Comparison of ENCODE assay signal across 7 mouse cellular contexts in the genomic region with DNA sequence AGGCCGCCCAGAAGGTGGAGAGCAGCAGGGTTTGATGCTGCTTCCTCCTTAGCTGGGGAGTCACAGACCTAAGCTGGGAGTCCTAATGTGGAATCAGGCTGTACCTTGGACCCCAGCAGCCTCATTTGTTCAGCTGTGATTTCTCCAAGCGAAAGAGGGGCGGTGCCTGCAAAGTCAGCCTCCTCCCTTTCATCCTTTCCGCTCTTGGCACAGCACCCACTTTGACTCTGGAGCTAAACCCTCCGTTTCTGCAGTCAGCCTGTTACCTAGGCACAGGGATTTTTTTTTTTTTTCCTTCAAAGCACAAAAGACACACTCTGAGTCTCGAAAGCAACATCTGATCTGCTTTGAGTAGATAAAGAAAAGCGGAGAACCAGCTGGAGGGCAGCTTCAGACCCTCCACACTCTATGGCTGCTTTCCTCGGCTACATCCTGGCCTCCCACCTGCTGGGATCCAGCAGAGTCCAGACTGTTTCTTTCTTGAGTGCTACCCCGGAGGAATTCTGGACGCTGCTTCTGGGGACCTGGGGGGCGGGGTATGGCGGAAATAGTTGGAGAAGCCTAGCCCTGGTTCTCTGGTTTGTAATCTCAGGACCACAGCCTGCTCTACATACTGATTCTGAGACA. TPM values are rescaled to one million over a fixed set of nuclear protein-coding genes. Genes with fewer than 3 reads are reported as not detected.
A peak's percentile ranks its signal among the peaks of the same experiment; 100 is the strongest.
DNase-seq lines count a peak whose midpoint lies in the region; ATAC-seq and TF ChIP-seq lines count a peak whose summit lies in the region.

No protein-coding gene starts in this region.

- TF ChIP-seq POLR2A in cerebellum, adult 2 months (IDR thresholded peaks at IDR 0.05; ENCODE audit: borderline replicate concordance, insufficient read depth, low read length): no peak
- TF ChIP-seq POLR2A in testis, adult 2 months (IDR thresholded peaks at IDR 0.05; ENCODE audit: control insufficient read depth, low read depth, low read length): peak; percentile 52; the same call in 1 of the 2 replicates

- H3K4me3 ChIP-seq in cerebellum, adult 2 months (replicated peaks; ENCODE audit: insufficient read depth, low read depth, low read length): peak overlapping the region; percentile 51
- peak overlapping the region; percentile 1 for H3K4me3 ChIP-seq in hindbrain, postnatal 0 days (ENCODE audit: low read length)
- no peak overlapping the region for H3K4me3 ChIP-seq in limb, embryonic 11.5 days (ENCODE audit: low read depth, low read length)
- H3K4me3 ChIP-seq in midbrain, embryonic 11.5 days (ENCODE audit: low read depth, low read length): no peak overlapping the region
- peak overlapping the region; percentile 34 for H3K4me3 ChIP-seq in testis, adult 2 months (ENCODE audit: control insufficient read depth, low read depth, low read length)

- 7% methylated on average over 12 of the region's 12 CpGs for WGBS in cerebellum, adult 2 months
- 8% methylated on average over 12 of the region's 12 CpGs for WGBS in hindbrain, postnatal 0 days
- WGBS in limb, embryonic 11.5 days: 11% methylated on average over 12 of the region's 12 CpGs
- WGBS in midbrain, embryonic 11.5 days: 7% methylated on average over 12 of the region's 12 CpGs

- H3K4me1 ChIP-seq in cerebellum, adult 2 months (ENCODE audit: control insufficient read depth, insufficient read depth, low read length): no peaks in the 10 kb centered on the region; the same call in 1 of the 2 replicates
- peaks cover 13% of the 10 kb centered on the region for H3K4me1 ChIP-seq in hindbrain, postnatal 0 days (ENCODE audit: insufficient read depth, low read length)
- H3K4me1 ChIP-seq in limb, embryonic 11.5 days (ENCODE audit: control insufficient read depth, insufficient read depth, low read length): peaks cover 11% of the 10 kb centered on the region
- peaks cover 10% of the 10 kb centered on the region; the same call in 1 of the 2 replicates for H3K4me1 ChIP-seq in midbrain, embryonic 11.5 days (ENCODE audit: control insufficient read depth, insufficient read depth, low read length)
- peaks cover 14% of the 10 kb centered on the region for H3K4me1 ChIP-seq in testis, adult 2 months (ENCODE audit: control insufficient read depth, insufficient read depth, low read length)

- peak overlapping the region; percentile 41 for H3K27ac ChIP-seq in cerebellum, adult 2 months (ENCODE audit: insufficient read depth, low read length)
- H3K27ac ChIP-seq in hindbrain, postnatal 0 days: peak overlapping the region; percentile 64
- no peak overlapping the region for H3K27ac ChIP-seq in limb, embryonic 11.5 days (replicated peaks; ENCODE audit: low read depth, low read length)
- H3K27ac ChIP-seq in midbrain, embryonic 11.5 days (ENCODE audit: low read depth, low read length): no peak overlapping the region
- peak overlapping the region; percentile 83 for H3K27ac ChIP-seq in testis, adult 2 months (ENCODE audit: control insufficient read depth, insufficient read depth, low read depth, low read length)

- no peaks in the 10 kb centered on the region for H3K36me3 ChIP-seq in hindbrain, postnatal 0 days (ENCODE audit: insufficient read depth, low read length)
- H3K36me3 ChIP-seq in limb, embryonic 11.5 days (ENCODE audit: control insufficient read depth, insufficient read depth, low read length): no peaks in the 10 kb centered on the region
- no peaks in the 10 kb centered on the region for H3K36me3 ChIP-seq in midbrain, embryonic 11.5 days (ENCODE audit: control insufficient read depth, insufficient read depth, low read length)
- H3K36me3 ChIP-seq in testis, adult 2 months (ENCODE audit: control insufficient read depth, insufficient read depth, low read length): no peaks in the 10 kb centered on the region

- ATAC-seq in hindbrain, postnatal 0 days: peak; percentile 64
- no peak for ATAC-seq in limb, embryonic 11.5 days (ENCODE audit: insufficient number of reproducible peaks, low FRiP score, low TSS enrichment, low read depth)
- ATAC-seq in midbrain, embryonic 11.5 days (ENCODE audit: low FRiP score): peak; percentile 43; the same call in 1 of the 2 replicates

- H3K9me3 ChIP-seq in hindbrain, postnatal 0 days (ENCODE audit: low read length): no peaks in the 10 kb centered on the region
- no peaks in the 10 kb centered on the region for H3K9me3 ChIP-seq in limb, embryonic 11.5 days (ENCODE audit: control insufficient read depth, low read length)
- H3K9me3 ChIP-seq in midbrain, embryonic 11.5 days (ENCODE audit: control insufficient read depth, low read length): no peaks in the 10 kb centered on the region

- DNase-seq in adrenal gland, adult 18-20 months (ENCODE audit: low spot score in 2 of 2): peak; percentile 33 to 47
- DNase-seq in cerebellum, adult 2 months: peak; percentile 57 to 66
- DNase-seq in forelimb bud, embryonic 11.5 days (ENCODE audit: low read depth, low spot score): peak; percentile 14
- peak; percentile 65 for DNase-seq in hindbrain, postnatal 0 days (ENCODE audit: low spot score)
- peak; percentile 54 for DNase-seq in limb, embryonic 11.5 days (ENCODE audit: low spot score)
- peak; percentile 90 for DNase-seq in midbrain, embryonic 11.5 days (ENCODE audit: low spot score, missing footprints)

- H3K27me3 ChIP-seq in cerebellum, adult 2 months (ENCODE audit: control insufficient read depth, insufficient read depth, low read length): no peaks in the 10 kb centered on the region
- no peaks in the 10 kb centered on the region for H3K27me3 ChIP-seq in hindbrain, postnatal 0 days (ENCODE audit: insufficient read depth, low read length)
- H3K27me3 ChIP-seq in limb, embryonic 11.5 days (ENCODE audit: control insufficient read depth, insufficient read depth, low read length): no peaks in the 10 kb centered on the region
- no peaks in the 10 kb centered on the region for H3K27me3 ChIP-seq in midbrain, embryonic 11.5 days (ENCODE audit: control insufficient read depth, insufficient read depth, low read length)
- H3K27me3 ChIP-seq in testis, adult 2 months (ENCODE audit: control insufficient read depth, insufficient read depth, low read length): no peaks in the 10 kb centered on the region

- TF ChIP-seq CTCF in cerebellum, adult 2 months (IDR thresholded peaks at IDR 0.05; ENCODE audit: borderline replicate concordance, insufficient read depth, low read depth, low read length): no peak
- TF ChIP-seq CTCF in hindbrain, postnatal 0 days (IDR thresholded peaks at IDR 0.05; ENCODE audit: low read depth): no peak
- TF ChIP-seq CTCF in testis, adult 2 months (IDR thresholded peaks at IDR 0.05; ENCODE audit: control insufficient read depth, insufficient read depth, insufficient replicate concordance, low read depth, low read length): no peak

- peak overlapping the region; percentile 41 for H3K9ac ChIP-seq in hindbrain, postnatal 0 days (replicated peaks; ENCODE audit: low read length)
- H3K9ac ChIP-seq in limb, embryonic 11.5 days (ENCODE audit: low read length): peak overlapping the region; percentile 18; the same call in 1 of the 2 replicates
- peak overlapping the region; percentile 31; the same call in 1 of the 2 replicates for H3K9ac ChIP-seq in midbrain, embryonic 11.5 days (ENCODE audit: low read length)

- peak overlapping the region; percentile 51 for H3K4me2 ChIP-seq in hindbrain, postnatal 0 days (ENCODE audit: low read depth, low read length)
- peak overlapping the region; percentile 36 for H3K4me2 ChIP-seq in limb, embryonic 11.5 days (ENCODE audit: low read depth, severe bottlenecking)
- peak overlapping the region; percentile 25 for H3K4me2 ChIP-seq in midbrain, embryonic 11.5 days

RNA-seq across cellular contexts. Expression of a gene that starts 25.1 kb away (rescaled TPM):
- total RNA-seq in adrenal gland, adult 18-20 months (2021): not detected
- not detected in 2 replicates for polyA plus RNA-seq in cerebellum, adult 2 months (2012; rRNA removed)
- not detected in 2 replicates for total RNA-seq in hindbrain, postnatal 0 days (2014; rRNA removed)
- polyA plus RNA-seq in hindbrain, postnatal 0 days (2015; fragmentation: Nextera tagmentation; extraction: Ambion mirVana): not detected in 2 replicates
- polyA plus RNA-seq in limb, embryonic 11.5 days (2014; fragmentation: Nextera tagmentation; extraction: Ambion mirVana): not detected in 2 replicates
- polyA plus RNA-seq in midbrain, embryonic 11.5 days (2014; fragmentation: Nextera tagmentation; extraction: Ambion mirVana): not detected in 2 replicates
- polyA plus RNA-seq in testis, adult 2 months (2012; rRNA removed): not detected in 2 replicates

RNA-seq across cellular contexts. Expression of a gene that starts 39.6 kb away (rescaled TPM):
- total RNA-seq in adrenal gland, adult 18-20 months (2021): under 1 TPM; 0.43 to 0.48 TPM
- polyA plus RNA-seq in cerebellum, adult 2 months (2012; rRNA removed): 1.5 and 1.6 TPM in 2 replicates
- total RNA-seq in hindbrain, postnatal 0 days (2014; rRNA removed): 0.14 and 0.99 TPM in 2 replicates
- polyA plus RNA-seq in hindbrain, postnatal 0 days (2015; fragmentation: Nextera tagmentation; extraction: Ambion mirVana): 2.6 and 2.9 TPM in 2 replicates
- 7.7 and 9.2 TPM in 2 replicates for polyA plus RNA-seq in limb, embryonic 11.5 days (2014; fragmentation: Nextera tagmentation; extraction: Ambion mirVana)
- 10.1 and 11.3 TPM in 2 replicates for polyA plus RNA-seq in midbrain, embryonic 11.5 days (2014; fragmentation: Nextera tagmentation; extraction: Ambion mirVana)
- polyA plus RNA-seq in testis, adult 2 months (2012; rRNA removed): 0.28 TPM in 2 replicates

RNA-seq across cellular contexts. Expression of a gene that starts 55.4 kb away (rescaled TPM):
- 10 to 100 TPM; 26.6 to 27.1 TPM for total RNA-seq in adrenal gland, adult 18-20 months (2021)
- polyA plus RNA-seq in cerebellum, adult 2 months (2012; rRNA removed): 40.0 and 42.0 TPM in 2 replicates
- total RNA-seq in hindbrain, postnatal 0 days (2014; rRNA removed): 24.0 and 25.4 TPM in 2 replicates
- 19.4 and 21.1 TPM in 2 replicates for polyA plus RNA-seq in hindbrain, postnatal 0 days (2015; fragmentation: Nextera tagmentation; extraction: Ambion mirVana)
- polyA plus RNA-seq in limb, embryonic 11.5 days (2014; fragmentation: Nextera tagmentation; extraction: Ambion mirVana): 41.2 and 43.8 TPM in 2 replicates
- polyA plus RNA-seq in midbrain, embryonic 11.5 days (2014; fragmentation: Nextera tagmentation; extraction: Ambion mirVana): 42.8 and 44.8 TPM in 2 replicates
- 9.2 and 10.3 TPM in 2 replicates for polyA plus RNA-seq in testis, adult 2 months (2012; rRNA removed)

Comparison
In these comparisons a context has a peak if more than half of its experiments do, and no peak if none do; other contexts are left out.
1. DNase-seq: peak in every context shown above with its lines; median percentile 90 in midbrain, embryonic 11.5 days; 65 in hindbrain, postnatal 0 days; 62 in cerebellum, adult 2 months; 54 in limb, embryonic 11.5 days; 40 in adrenal gland, adult 18-20 months; 14 in forelimb bud, embryonic 11.5 days.
2. H3K27ac ChIP-seq: peak in cerebellum, adult 2 months (single experiment), hindbrain, postnatal 0 days (single experiment) and testis, adult 2 months (single experiment); none in limb, embryonic 11.5 days (single experiment) and midbrain, embryonic 11.5 days (single experiment).
3. H3K4me3 ChIP-seq: peak in cerebellum, adult 2 months (single experiment), hindbrain, postnatal 0 days (single experiment) and testis, adult 2 months (single experiment); none in limb, embryonic 11.5 days (single experiment) and midbrain, embryonic 11.5 days (single experiment).
4. Peak in every context shown above with its lines, with median percentiles within 50 percentile points of each other: H3K4me2 ChIP-seq and H3K9ac ChIP-seq.